Mouse (Mus musculus): ENCODE measurements at regions not wholly inside any gene's neighbourhood (a gene's known extent, or its start where the extent isn't known, plus 50 kb on each side); places are given as distances from the start of the nearest gene placed in this dataset.
"Not testable (repeated sequence)": the region's sequence is repeated elsewhere in the genome, so short reads cannot be mapped to it uniquely, and the experiment has no call there.

DNA sequence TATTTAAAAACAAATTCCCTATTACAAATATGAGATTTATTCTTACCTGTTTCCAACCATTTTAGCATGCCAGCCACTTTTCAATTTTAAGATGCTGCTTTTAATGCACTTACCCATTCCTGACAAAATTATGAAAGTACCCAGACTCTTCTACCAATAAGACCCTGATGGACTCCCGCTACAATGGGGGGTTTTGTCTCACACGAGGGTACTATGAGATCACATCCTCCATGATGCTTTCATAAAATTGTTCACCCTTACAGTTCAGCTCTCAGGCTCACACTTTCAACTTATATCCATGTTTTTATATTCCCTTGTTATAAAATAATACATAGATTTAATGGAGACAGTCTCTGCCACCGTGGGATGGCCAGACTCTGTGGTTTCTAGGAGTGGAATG lies 68.1 kb upstream of the Adamts18 start:
- DNase-seq (ENCODE audit: low spot score in 2 of 2): no peak

DNA sequence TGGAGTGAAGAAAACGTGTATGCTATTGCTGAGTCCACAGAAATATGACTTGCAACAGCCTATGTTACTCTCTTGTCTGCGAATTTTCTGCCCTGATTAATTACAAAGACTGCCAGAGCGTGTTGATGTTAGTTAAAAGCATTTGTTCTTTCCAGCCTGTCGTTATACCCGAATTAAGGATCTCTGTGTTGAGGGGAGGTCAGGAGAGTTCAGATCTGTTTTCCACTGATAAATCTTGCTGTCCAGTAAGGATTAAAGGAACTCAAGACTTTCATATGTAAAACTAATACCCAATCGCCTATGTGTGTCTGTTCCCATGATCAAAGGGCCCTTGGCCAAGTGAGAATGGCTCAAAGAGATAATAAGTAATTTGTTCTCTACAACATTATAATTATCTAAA lies 68.7 kb upstream of the Adamts18 start:
- no peak for DNase-seq (ENCODE audit: low spot score in 2 of 2)

- DNase-seq (ENCODE audit: low spot score in 2 of 2): no peak
Observed at GRCm38 (mm10) chr8:113920306-113920705, 71.8 kb upstream of the Adamts18 start.

DNA sequence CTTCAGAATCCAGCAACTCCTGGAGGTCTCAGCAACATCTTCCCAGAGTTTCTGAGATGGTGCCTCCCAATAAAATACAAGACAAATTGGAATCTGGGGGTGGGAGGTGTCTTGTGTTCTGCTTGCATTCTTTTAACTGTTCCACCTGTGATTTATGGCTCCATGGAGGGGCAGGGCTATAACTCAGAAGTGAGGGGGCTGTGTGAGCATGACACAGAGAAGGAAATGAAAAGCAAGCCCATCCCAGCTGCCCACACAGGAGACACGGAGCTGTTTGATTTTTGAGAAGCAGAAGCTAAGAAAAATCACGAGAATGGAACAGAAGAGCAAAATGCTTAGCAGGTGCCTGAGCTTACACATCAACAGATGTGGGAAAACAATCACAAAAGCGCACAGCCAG lies 74.8 kb upstream of the Adamts18 start:
- DNase-seq (ENCODE audit: low spot score in 2 of 2): no peak

GRCm38 (mm10) chr8:113953721-113954120 lies 105.2 kb upstream of the Adamts18 start:
- no peak for DNase-seq (ENCODE audit: low spot score in 2 of 2)

DNA sequence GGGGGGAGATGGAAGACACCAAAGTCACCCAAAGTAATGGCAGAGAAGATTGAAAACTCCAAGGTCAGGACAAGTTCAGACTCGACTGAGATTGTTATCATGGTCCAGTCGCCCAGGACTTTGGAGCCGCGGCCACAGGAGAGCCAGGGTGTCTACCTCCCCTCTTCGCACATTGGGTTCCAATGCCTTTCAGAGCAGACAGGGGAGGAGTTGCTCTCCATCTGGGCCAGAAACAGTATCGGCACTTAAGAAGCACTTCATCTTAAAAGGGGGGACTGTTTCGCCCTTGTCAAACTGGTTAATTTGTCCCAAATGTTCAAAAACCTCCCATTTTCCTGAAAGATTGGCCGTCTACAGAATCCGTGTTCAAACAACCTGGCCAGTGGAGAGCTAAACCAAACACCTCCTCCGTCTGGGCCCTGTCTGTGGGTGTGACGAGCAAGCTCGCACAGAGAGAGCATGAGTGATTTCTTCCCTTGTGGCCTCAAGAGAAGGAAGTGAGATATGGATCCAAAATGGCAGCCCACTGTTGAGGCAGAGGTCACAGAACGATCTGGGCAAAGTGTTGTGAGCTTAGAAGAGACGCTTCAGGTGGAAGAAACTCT lies 108.0 kb upstream of the Adamts18 start:
- DNase-seq (ENCODE audit: low spot score in 2 of 2): no peak

DNA sequence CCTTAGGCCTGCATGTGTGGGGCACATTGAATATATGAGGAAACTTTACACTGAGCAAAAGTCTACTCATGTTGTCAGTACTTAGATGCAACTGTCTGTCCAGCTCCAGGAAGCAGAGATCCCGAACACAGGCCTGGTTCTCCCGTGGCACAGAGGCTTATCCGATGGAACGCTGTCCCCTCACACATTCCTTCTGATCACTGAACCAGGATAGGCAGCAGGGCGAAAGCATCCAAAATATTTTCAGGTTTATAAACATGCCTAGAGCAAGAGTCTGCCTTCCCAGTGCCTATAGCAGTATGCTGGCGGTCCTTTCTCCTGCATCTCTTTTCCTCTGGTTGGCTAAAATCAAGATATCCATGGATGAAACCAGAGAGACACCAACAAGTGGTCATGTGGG lies 109.3 kb upstream of the Adamts18 start:
- DNase-seq (ENCODE audit: low spot score in 2 of 2): no peak

DNA sequence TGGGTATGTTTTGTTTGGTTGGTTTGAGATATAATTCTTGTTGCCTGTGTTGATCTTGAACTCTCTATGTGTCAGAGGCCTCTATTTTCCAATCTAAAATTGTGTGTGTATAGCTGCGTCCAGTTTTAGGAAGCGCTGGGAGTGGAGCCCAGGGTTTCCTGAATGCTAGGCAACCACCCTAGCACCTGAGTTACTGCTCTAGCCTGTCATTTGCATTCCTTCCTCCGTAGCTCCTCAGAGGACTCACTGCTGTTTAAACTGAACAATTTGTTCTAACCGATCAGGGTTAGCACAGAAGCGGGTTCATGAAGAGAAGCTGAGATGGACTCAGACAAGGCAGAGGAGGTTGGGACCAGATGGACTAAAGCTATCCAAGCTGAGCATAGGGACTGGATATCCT lies 127.3 kb upstream of the Adamts18 start:
- no peak for DNase-seq (ENCODE audit: low spot score in 2 of 2)

DNA sequence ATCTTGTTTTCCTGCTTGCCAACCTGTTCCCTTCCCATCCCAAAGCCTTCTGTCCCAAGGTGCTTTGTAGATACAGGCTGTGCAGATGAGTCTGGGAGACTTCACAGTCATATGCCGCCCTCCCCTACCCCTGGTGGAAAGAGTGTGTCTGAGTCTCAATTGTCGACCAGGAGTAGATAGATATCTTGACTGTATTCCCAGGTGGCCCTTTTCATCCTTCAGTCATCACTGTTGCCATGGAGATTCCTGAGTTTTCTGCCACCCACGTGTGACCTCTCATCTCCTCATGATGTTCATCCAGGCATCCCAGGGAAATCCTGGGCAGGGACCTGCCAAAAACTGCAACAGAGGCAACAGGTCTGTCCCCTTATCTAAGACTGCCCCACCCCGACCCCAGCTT lies 128.1 kb upstream of the Adamts18 start:
- DNase-seq (ENCODE audit: low spot score in 2 of 2): no peak

DNA sequence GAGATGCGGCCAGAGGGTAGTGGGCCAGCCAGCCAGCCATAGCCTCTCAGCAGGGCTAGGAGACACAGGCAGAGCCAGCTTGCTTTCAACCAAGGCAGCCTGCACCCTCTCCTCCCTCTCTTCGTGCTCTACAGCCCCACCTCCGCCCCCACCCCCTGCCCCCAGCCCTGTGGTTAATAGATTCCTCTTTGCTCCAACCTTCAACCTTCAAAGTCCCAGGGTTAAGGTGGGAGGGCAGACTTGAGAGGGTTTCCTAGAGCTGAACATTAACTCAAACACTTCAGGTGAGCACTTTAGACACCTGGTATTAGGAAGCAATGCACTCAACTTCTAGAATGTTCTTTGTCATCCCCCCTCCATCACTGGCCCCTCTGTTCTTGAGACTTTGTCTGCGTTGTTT lies 128.5 kb upstream of the Adamts18 start:
- no peak for DNase-seq (ENCODE audit: low spot score in 2 of 2)

- DNase-seq (ENCODE audit: low spot score in 2 of 2): no peak
Observed at GRCm38 (mm10) chr8:113978946-113979345, 130.4 kb upstream of the Adamts18 start.

GRCm38 (mm10) chr8:113979837-113980236 lies 131.3 kb upstream of the Adamts18 start:
- no peak for DNase-seq (ENCODE audit: low spot score in 2 of 2)

- DNase-seq (ENCODE audit: low spot score in 2 of 2): no peak
Observed at GRCm38 (mm10) chr8:113981339-113981738, 132.8 kb upstream of the Adamts18 start.

DNA sequence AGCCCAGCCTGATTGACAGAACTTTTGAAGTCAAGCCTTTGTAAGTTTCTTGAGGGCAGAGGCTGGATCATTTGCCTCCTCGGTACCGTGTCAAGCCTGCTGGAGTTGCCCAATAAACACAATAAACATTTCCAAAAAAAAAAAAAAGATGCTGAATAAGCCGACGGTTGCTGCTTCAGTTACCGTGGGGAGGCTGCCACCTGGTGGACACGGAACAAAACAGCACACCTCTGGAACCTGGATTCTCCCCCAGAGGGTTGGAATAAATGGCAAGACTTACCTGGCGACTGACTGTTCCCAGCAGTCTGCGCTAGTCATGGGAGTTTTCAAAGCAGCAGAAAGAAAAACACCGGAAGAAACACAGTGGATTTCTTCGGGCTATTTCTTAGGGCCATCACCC lies 136.3 kb upstream of the Adamts18 start:
- peak; percentile 8 to 40 for DNase-seq (ENCODE audit: low spot score in 2 of 2)

DNA sequence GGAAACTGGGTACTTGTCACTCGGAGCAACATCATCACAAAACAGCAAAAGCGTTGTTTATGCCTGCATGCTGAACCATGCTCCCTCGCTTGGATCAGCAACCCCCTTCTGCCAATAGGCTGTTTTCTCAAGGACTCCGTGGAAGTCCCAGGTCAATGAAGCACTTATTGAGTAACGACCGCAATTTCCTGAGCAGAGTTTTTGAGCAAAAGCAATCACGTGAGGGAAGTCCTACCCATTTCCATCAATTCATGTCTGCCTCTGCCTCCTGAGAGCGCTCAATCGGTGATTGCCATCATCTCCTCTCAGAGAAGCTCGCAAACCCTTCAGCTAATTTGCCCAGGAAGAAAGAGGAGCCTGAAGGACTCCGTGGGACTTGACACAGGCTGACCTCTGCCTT lies 136.9 kb upstream of the Adamts18 start:
- DNase-seq (ENCODE audit: low spot score in 2 of 2): no peak

GRCm38 (mm10) chr8:113985948-113986347 lies 137.4 kb upstream of the Adamts18 start:
- DNase-seq (ENCODE audit: low spot score in 2 of 2): no peak

- no peak for DNase-seq (ENCODE audit: low spot score in 2 of 2)
Observed at GRCm38 (mm10) chr8:113990718-113991117, 142.2 kb upstream of the Adamts18 start.

GRCm38 (mm10) chr8:113998881-113999280 lies 134.5 kb upstream of the Nudt7 start:
- no peak for DNase-seq (ENCODE audit: low spot score in 2 of 2)

- no peak for DNase-seq (ENCODE audit: low spot score in 2 of 2)
Observed at GRCm38 (mm10) chr8:114001674-114002073, 131.7 kb upstream of the Nudt7 start.

GRCm38 (mm10) chr8:114004436-114004835 lies 128.9 kb upstream of the Nudt7 start:
- DNase-seq (ENCODE audit: low spot score in 2 of 2): no peak

- DNase-seq (ENCODE audit: low spot score in 2 of 2): no peak
Observed at GRCm38 (mm10) chr8:114006587-114006986, 126.8 kb upstream of the Nudt7 start.

GRCm38 (mm10) chr8:114007103-114007502 lies 126.3 kb upstream of the Nudt7 start:
- no peak for DNase-seq (ENCODE audit: low spot score in 2 of 2)

GRCm38 (mm10) chr8:114018364-114018763 lies 115.0 kb upstream of the Nudt7 start:
- peak in 1 of 2 experiments; percentile 3 for DNase-seq (ENCODE audit: low spot score in 2 of 2)

GRCm38 (mm10) chr8:114030141-114030540 lies 103.2 kb upstream of the Nudt7 start:
- DNase-seq (ENCODE audit: low spot score in 2 of 2): not testable (repeated sequence)

All from adrenal gland, postnatal 4 days (tissue).